Mouse (Mus musculus) midbrain, postnatal 0 days (tissue): ENCODE results near the gene Cfap74. TPM values are rescaled to one million over a fixed set of nuclear protein-coding genes. Genes with fewer than 3 reads are reported as not detected.

Experiments
- ATAC-seq: fragments of 200-750 bp; cut with Nextera tagmentation; 2 replicates; pipeline ENCODE4 v1.8.0; 2017; ENCODE audit warnings: moderate number of reproducible peaks, mild to moderate bottlenecking, moderate TSS enrichment, moderate library complexity; ENCODE audit not compliant: low FRiP score
- DNase-seq: peaks from one replicate; pipeline ENCODE4 v3.0.0-alpha.2; 2015; ENCODE audit warnings: low spot score
- H3K27ac ChIP-seq: fragments of 300-500 bp; sonication (generic); 2 replicates; pipeline ENCODE4 v1.5.1; 2014; ENCODE audit warnings: low read depth, mild to moderate bottlenecking, low read length, mixed read lengths
- H3K27me3 ChIP-seq: fragments of 300-500 bp; sonication (generic); 2 replicates; pipeline ENCODE4 v1.6.1; 2014; ENCODE audit warnings: low read length, control low read depth, mixed read lengths; ENCODE audit not compliant: insufficient read depth
- H3K36me3 ChIP-seq: fragments of 300-500 bp; sonication (generic); 2 replicates; pipeline ENCODE4 v1.6.1; 2014; ENCODE audit warnings: low read length, control low read depth, mixed read lengths; ENCODE audit not compliant: insufficient read depth
- H3K4me1 ChIP-seq: fragments of 300-500 bp; sonication (generic); 2 replicates; pipeline ENCODE4 v1.6.1; 2014; ENCODE audit warnings: mild to moderate bottlenecking, control low read depth, antibody characterized with exemption, low read length, mixed read lengths; ENCODE audit not compliant: insufficient read depth
- H3K4me2 ChIP-seq: fragments of 300-500 bp; sonication (generic); 2 replicates; pipeline ENCODE4 v1.6.1; 2014; ENCODE audit warnings: low read depth, mild to moderate bottlenecking, low read length, mixed read lengths; ENCODE audit not compliant: poor library complexity, severe bottlenecking
- H3K4me3 ChIP-seq: fragments of 300-500 bp; sonication (generic); 2 replicates; pipeline ENCODE4 v1.5.1; 2014; ENCODE audit warnings: low read depth, mild to moderate bottlenecking, low read length, moderate library complexity
- H3K9ac ChIP-seq: fragments of 300-500 bp; sonication (generic); replicated peaks from 2 replicates; pipeline ENCODE4 v1.6.1; 2014; ENCODE audit warnings: mild to moderate bottlenecking, low read length, moderate library complexity, mixed read lengths; ENCODE audit not compliant: poor library complexity, severe bottlenecking
- H3K9me3 ChIP-seq: fragments of 300-500 bp; sonication (generic); 2 replicates; pipeline ENCODE4 v1.6.1; 2016; ENCODE audit warnings: low read length, control low read depth
- CTCF ChIP-seq: IDR thresholded peaks from 2 replicates; pipeline ENCODE4 v1.5.1; 2016; ENCODE audit warnings: antibody characterized with exemption, mild to moderate bottlenecking
- WGBS: fragments of 180-500 bp; shearing (Covaris S2); extraction: QIAGEN DNeasy Blood & Tissue Kit; methylation state at CpG from one replicate; pipeline ENCODE4 v1.1.7; 2014; 5-methylcytosine and 5-hydroxymethylcytosine counted together
- polyA plus RNA-seq: library from polyadenylated mRNA; unstranded; fragments of >200 nt; fragmentation: Nextera tagmentation; extraction: Ambion mirVana; gene quantifications from 2 replicates; pipeline ENCODE4 v1.2.1, GENCODE M21; 2015
- total RNA-seq: library from RNA; depleted of rRNA; stranded (reverse); fragments of >200 nt; gene quantifications from 2 replicates; pipeline ENCODE4 v1.2.3, GENCODE M21; 2014

Gene Cfap74
- total and polyA plus RNA-seq, 2 experiments from 2014 or later, result 5.7 to 6.5 TPM

- H3K9ac ChIP-seq, result 0 out of 2 replicates have a peak overlapping the region, but pooled peaks have one; percentile 13
- H3K9me3 ChIP-seq, result no peaks in the 10 kb centered on the region
- DNase-seq (no peak), ATAC-seq (no peak)
- no peak overlapping the region for H3K4me2 ChIP-seq
- WGBS, result 40% methylated on average over 10 of the region's 10 CpGs
- H3K4me3 ChIP-seq, result no peak overlapping the region
- no peak for TF ChIP-seq CTCF
- no peak overlapping the region for H3K27ac ChIP-seq
- no peaks in the 10 kb centered on the region for H3K4me1 ChIP-seq
- H3K27me3 ChIP-seq, result no peaks in the 10 kb centered on the region
- no peaks in the 10 kb centered on the region for H3K36me3 ChIP-seq
Measured at GRCm38 (mm10) chr4:155451597-155451996, 42.6 kb downstream of the Cfap74 start.

- DNase-seq (no peak), ATAC-seq (no peak)
- Histone ChIP-seq H3K27ac (no peak overlapping the region), H3K4me1 (no peaks in the 10 kb centered on the region), H3K9ac (no peak overlapping the region), H3K36me3 (no peaks in the 10 kb centered on the region), H3K4me3 (no peak overlapping the region), H3K9me3 (no peaks in the 10 kb centered on the region), H3K4me2 (no peak overlapping the region), H3K27me3 (no peaks in the 10 kb centered on the region)
- WGBS, result 85% methylated on average over 5 of the region's 5 CpGs
- TF ChIP-seq CTCF, result no peak
Measured at GRCm38 (mm10) chr4:155458575-155458974, 49.6 kb downstream of the Cfap74 start.

- Histone ChIP-seq H3K36me3 (no peaks in the 10 kb centered on the region), H3K27ac (no peak overlapping the region), H3K4me1 (no peaks in the 10 kb centered on the region), H3K9ac (no peak overlapping the region), H3K4me2 (no peak overlapping the region), H3K9me3 (no peaks in the 10 kb centered on the region), H3K27me3 (no peaks in the 10 kb centered on the region), H3K4me3 (no peak overlapping the region)
- TF ChIP-seq CTCF, result no peak
- ATAC-seq (no peak), DNase-seq (no peak)
- 83% methylated on average over 13 of the region's 13 CpGs for WGBS
Measured at GRCm38 (mm10) chr4:155463050-155463449, 54.1 kb downstream of the Cfap74 start.

- no peaks in the 10 kb centered on the region for H3K36me3 ChIP-seq
- H3K27ac ChIP-seq, result no peak overlapping the region
- 88% methylated on average over 6 of the region's 6 CpGs for WGBS
- no peak overlapping the region for H3K9ac ChIP-seq
- no peak overlapping the region for H3K4me3 ChIP-seq
- no peak for DNase-seq
- no peaks in the 10 kb centered on the region for H3K9me3 ChIP-seq
- no peak for TF ChIP-seq CTCF
- ATAC-seq, result no peak
- no peaks in the 10 kb centered on the region for H3K4me1 ChIP-seq
- no peak overlapping the region for H3K4me2 ChIP-seq
- H3K27me3 ChIP-seq, result no peaks in the 10 kb centered on the region
Measured at GRCm38 (mm10) chr4:155463611-155464010, 54.6 kb downstream of the Cfap74 start.

GRCm38 (mm10) chr4:155464061-155464460 lies 55.1 kb downstream of the Cfap74 start:
- WGBS, result 90% methylated on average over 4 of the region's 4 CpGs
- ATAC-seq (no peak), DNase-seq (no peak)
- Histone ChIP-seq H3K4me1 (no peaks in the 10 kb centered on the region), H3K9me3 (no peaks in the 10 kb centered on the region), H3K36me3 (no peaks in the 10 kb centered on the region), H3K4me2 (no peak overlapping the region), H3K27ac (no peak overlapping the region), H3K27me3 (no peaks in the 10 kb centered on the region), H3K4me3 (no peak overlapping the region), H3K9ac (no peak overlapping the region)
- TF ChIP-seq CTCF, result no peak

- no peaks in the 10 kb centered on the region for H3K9me3 ChIP-seq
- H3K9ac ChIP-seq, result no peak overlapping the region
- no peak overlapping the region for H3K27ac ChIP-seq
- no peak for TF ChIP-seq CTCF
- ATAC-seq, result no peak
- DNase-seq, result no peak
- 73% methylated on average over 6 of the region's 6 CpGs for WGBS
- no peaks in the 10 kb centered on the region for H3K4me1 ChIP-seq
- H3K27me3 ChIP-seq, result no peaks in the 10 kb centered on the region
- H3K36me3 ChIP-seq, result no peaks in the 10 kb centered on the region
- H3K4me2 ChIP-seq, result no peak overlapping the region
- no peak overlapping the region for H3K4me3 ChIP-seq
Measured at GRCm38 (mm10) chr4:155465607-155466006, 56.6 kb downstream of the Cfap74 start.
